Mouse (Mus musculus) kidney, postnatal 36 days (tissue): ENCODE measurements at regions not wholly inside any gene's neighbourhood (a gene's known extent, or its start where the extent isn't known, plus 50 kb on each side); places are given as distances from the start of the nearest gene placed in this dataset.

Source experiments
- DNase-seq, 2 experiments: peaks; one replicate each; pipeline ENCODE4 v3.0.0; 2021 to 2022; ENCODE audit warnings: mixed read lengths in 2 of 2

GRCm38 (mm10) chr6:7476907-7477306 is 77.8 kb upstream of the Tac1 start:
- no peak for DNase-seq

- no peak for DNase-seq
Observed at GRCm38 (mm10) chr6:7494299-7494698, 60.4 kb upstream of the Tac1 start.

- no peak for DNase-seq
Observed at GRCm38 (mm10) chr6:7496766-7497165, 57.9 kb upstream of the Tac1 start.
